Mouse (Mus musculus) MEL (cell line): ENCODE measurements around the gene Figla. TPM values are rescaled to one million over a fixed set of nuclear protein-coding genes. Genes with fewer than 3 reads are reported as not detected.

Experiments
- DNase-seq: peaks from one replicate; pipeline ENCODE4 v3.0.0; 2011; ENCODE audit warnings: low read depth, low spot score
- H3K27ac ChIP-seq: 2 replicates; pipeline ENCODE4 v1.5.1; 2012; ENCODE audit warnings: low read depth, mild to moderate bottlenecking, control low read depth, low read length, moderate library complexity; ENCODE audit not compliant: control insufficient read depth
- H3K27me3 ChIP-seq, 2 experiments: fragments of 150-350 bp in 1 of 2; sonication (generic) in 1 of 2; 2 replicates each; pipeline ENCODE4 v1.6.1; 2012; ENCODE audit warnings: low read length in 2 of 2, mild to moderate bottlenecking in 2 of 2, improper control_type of control experiment in 1 of 2, moderate library complexity in 1 of 2; ENCODE audit not compliant: insufficient read depth in 2 of 2, control insufficient read depth in 1 of 2
- H3K36me3 ChIP-seq, 2 experiments: 2 replicates each; pipeline ENCODE4 v1.6.1; 2012 to 2014; ENCODE audit warnings: low read length in 2 of 2, improper control_type of control experiment in 1 of 2, inconsistent platforms in 1 of 2, mild to moderate bottlenecking in 1 of 2; ENCODE audit not compliant: insufficient read depth in 2 of 2, control insufficient read depth in 1 of 2
- H3K4me1 ChIP-seq, 2 experiments: fragments of 150-350 bp in 1 of 2; sonication (generic) in 1 of 2; 2 replicates each; pipeline ENCODE4 v1.6.1; 2012; ENCODE audit warnings: low read length in 2 of 2, improper control_type of control experiment in 1 of 2, mild to moderate bottlenecking in 1 of 2; ENCODE audit not compliant: insufficient read depth in 2 of 2, control insufficient read depth in 1 of 2
- H3K4me3 ChIP-seq, 2 experiments: fragments of 150-350 bp in 1 of 2; sonication (generic) in 1 of 2; 2 replicates each; pipeline ENCODE4 v1.5.1; 2012; ENCODE audit warnings: low read depth in 2 of 2, low read length in 2 of 2, mild to moderate bottlenecking in 2 of 2, moderate library complexity in 2 of 2, control low read depth in 1 of 2, improper control_type of control experiment in 1 of 2; ENCODE audit not compliant: control insufficient read depth in 1 of 2, insufficient read depth in 1 of 2
- H3K79me2 ChIP-seq: 2 replicates; pipeline ENCODE4 v1.6.1; 2012; ENCODE audit warnings: mild to moderate bottlenecking, low read length, moderate library complexity; ENCODE audit not compliant: control insufficient read depth, poor library complexity, insufficient read depth
- H3K9ac ChIP-seq: 2 replicates; pipeline ENCODE4 v1.6.1; 2012; ENCODE audit warnings: low read depth, mild to moderate bottlenecking, control low read depth, low read length, moderate library complexity; ENCODE audit not compliant: control insufficient read depth, poor library complexity, severe bottlenecking
- H3K9me3 ChIP-seq: fragments of 150-350 bp; sonication (generic); replicated peaks from 2 replicates; pipeline ENCODE4 v1.6.1; 2012; ENCODE audit warnings: mild to moderate bottlenecking, low read length, improper control_type of control experiment, moderate library complexity; ENCODE audit not compliant: insufficient read depth
- CHD2 ChIP-seq: IDR thresholded peaks from 2 replicates; pipeline ENCODE4 v1.6.1; 2011; ENCODE audit warnings: low read length, improper control_type of control experiment
- CTCF ChIP-seq, 3 experiments: IDR thresholded peaks in 2 of 3; conservative IDR thresholded peaks in 1 of 3; 2 replicates each; pipeline ENCODE4 v1.5.1; 2011 to 2012; ENCODE audit warnings: low read length in 3 of 3, low read depth in 2 of 3, mild to moderate bottlenecking in 2 of 3, improper control_type of control experiment in 1 of 3, inconsistent platforms in 1 of 3, mixed read lengths in 1 of 3, moderate library complexity in 1 of 3; ENCODE audit not compliant: control insufficient read depth in 1 of 3, insufficient read depth in 1 of 3, poor library complexity in 1 of 3, severe bottlenecking in 1 of 3
- E2F4 ChIP-seq: IDR thresholded peaks from 2 replicates; pipeline ENCODE4 v1.6.1; 2011; ENCODE audit warnings: low read depth, low read length, improper control_type of control experiment, borderline replicate concordance
- JUND ChIP-seq: IDR thresholded peaks from 2 replicates; pipeline ENCODE4 v1.6.1; 2011; ENCODE audit warnings: low read depth, mild to moderate bottlenecking, improper control_type of control experiment, low read length
- KAT2A ChIP-seq: conservative IDR thresholded peaks from 2 replicates; pipeline ENCODE4 v1.6.1; 2012; ENCODE audit warnings: low read depth, low read length, improper control_type of control experiment, inconsistent platforms
- NELFE ChIP-seq: IDR thresholded peaks from 2 replicates; pipeline ENCODE4 v1.6.1; 2011; ENCODE audit warnings: low read depth, low read length, improper control_type of control experiment
- TAL1 ChIP-seq: IDR thresholded peaks from 2 replicates; pipeline ENCODE4 v1.6.1; 2012; ENCODE audit warnings: mild to moderate bottlenecking, inconsistent platforms, low read length, moderate library complexity, mixed read lengths
- USF2 ChIP-seq, 2 experiments: IDR thresholded peaks; 2 replicates each; pipeline ENCODE4 v1.6.1; 2011 to 2012; ENCODE audit warnings: improper control_type of control experiment in 2 of 2, low read length in 2 of 2, borderline replicate concordance in 1 of 2, inconsistent platforms in 1 of 2, low read depth in 1 of 2, mild to moderate bottlenecking in 1 of 2; ENCODE audit not compliant: insufficient read depth in 1 of 2
- ZC3H11A ChIP-seq: IDR thresholded peaks from 2 replicates; pipeline ENCODE4 v1.6.1; 2012; ENCODE audit warnings: low read depth, mild to moderate bottlenecking, inconsistent platforms, low read length, improper control_type of control experiment
- ZKSCAN1 ChIP-seq: IDR thresholded peaks from 2 replicates; pipeline ENCODE4 v1.6.1; 2012; ENCODE audit warnings: low read depth, mild to moderate bottlenecking, inconsistent platforms, low read length, improper control_type of control experiment, moderate library complexity
- ZMIZ1 ChIP-seq: IDR thresholded peaks from 2 replicates; pipeline ENCODE4 v1.6.1; 2012; ENCODE audit warnings: low read depth, mild to moderate bottlenecking, inconsistent platforms, low read length, improper control_type of control experiment, moderate library complexity
- polyA plus RNA-seq, 2 experiments: library from polyadenylated mRNA; stranded (reverse) in 1 of 2; unstranded in 1 of 2; fragments of >175 nt in 1 of 2; fragments of >200 nt in 1 of 2; gene quantifications; 2 replicates each; pipeline versions ENCODE4 v1.2.1 to v1.2.4; 2012; ENCODE audit warnings: low replicate concordance in 2 of 2, low read depth in 1 of 2; ENCODE audit not compliant: insufficient read length in 2 of 2, insufficient read depth in 1 of 2, missing spikeins in 1 of 2
- total RNA-seq: library from RNA; depleted of rRNA; stranded (reverse); fragments of 300-350 nt; gene quantifications from 2 replicates; pipeline ENCODE4 v1.2.3, GENCODE M21; 2012

Figla gene
- total and polyA plus RNA-seq, 3 experiments: not detected

DNA sequence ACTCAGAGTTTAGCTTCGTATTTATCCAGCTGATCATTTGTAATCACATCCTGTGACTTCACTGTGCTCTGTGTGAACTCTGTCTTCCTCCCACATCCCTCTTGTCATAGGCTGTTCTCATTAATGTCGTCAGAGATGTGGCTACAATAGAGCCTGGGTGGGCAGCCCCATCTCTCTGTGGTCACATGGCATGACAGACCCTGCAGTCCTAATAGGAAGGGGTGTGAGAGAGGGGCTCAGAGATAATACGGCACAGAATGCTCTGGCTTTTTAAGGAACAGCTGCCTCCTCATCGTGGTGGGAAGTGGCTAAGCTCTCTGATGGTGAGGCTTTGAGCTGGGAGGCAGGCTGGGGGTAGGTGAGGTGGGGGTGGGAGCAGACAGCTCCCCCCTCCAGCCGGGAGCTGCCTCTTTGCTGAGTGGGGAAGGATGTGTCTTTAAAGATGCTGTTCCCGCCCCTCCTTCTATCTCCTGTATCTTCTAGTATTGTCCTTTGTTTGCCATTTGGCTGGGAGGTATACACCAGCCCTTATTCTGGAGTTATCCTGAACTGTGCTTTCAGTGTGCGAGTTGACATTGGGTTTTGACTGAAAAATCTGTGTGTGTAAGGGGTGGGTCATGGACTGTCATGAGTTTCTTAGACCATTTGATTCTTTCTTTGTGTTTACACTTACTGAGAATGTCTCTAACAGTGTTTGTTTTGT is 43.3 kb downstream of the Figla start:
- Histone ChIP-seq H3K36me3 (no peaks in the 10 kb centered on the region), H3K27ac (no peak overlapping the region), H3K4me3 (no peak overlapping the region), H3K27me3 (peaks cover under 1 to 6% of the 10 kb centered on the region in 2 experiments; a peak in 3 of 4 replicates), H3K79me2 (no peaks in the 10 kb centered on the region), H3K9ac (no peak overlapping the region), H3K4me1 (no peaks in the 10 kb centered on the region), H3K9me3 (no peaks in the 10 kb centered on the region)
- TF ChIP-seq TAL1 (no peak), JUND (no peak), ZMIZ1 (no peak), ZKSCAN1 (no peak), KAT2A (no peak)
- no peak for DNase-seq

DNA sequence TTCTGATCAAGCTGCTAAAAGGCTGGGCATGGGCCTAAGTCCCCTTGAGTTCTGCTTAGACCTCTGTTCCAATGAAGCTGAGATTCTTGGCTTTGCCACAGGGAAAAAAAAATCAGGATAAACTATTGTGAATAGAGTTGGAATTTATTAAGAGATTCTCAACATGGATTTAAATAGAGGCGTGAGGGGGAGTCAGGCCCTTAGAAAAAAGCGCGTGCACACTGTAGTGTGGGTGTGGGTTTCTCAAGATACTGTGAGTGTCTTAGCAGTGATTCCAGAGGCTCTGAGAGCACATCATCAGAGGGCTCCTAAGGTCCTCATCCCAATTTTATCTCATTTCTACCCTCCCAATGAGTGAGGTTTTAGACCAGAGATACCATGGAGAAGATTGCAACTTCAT is 44.2 kb downstream of the Figla start:
- H3K4me1 ChIP-seq: no peaks in the 10 kb centered on the region
- peaks cover 2 to 3% of the 10 kb centered on the region in 2 experiments; a peak in 1 of 4 replicates for H3K27me3 ChIP-seq
- no peak for DNase-seq
- TF ChIP-seq ZC3H11A (no peak), NELFE (no peak), E2F4 (no peak)
- TF ChIP-seq, all 39 proteins: peak for 0
- Histone ChIP-seq H3K9ac (no peak overlapping the region), H3K27ac (no peak overlapping the region), H3K9me3 (no peaks in the 10 kb centered on the region), H3K79me2 (no peaks in the 10 kb centered on the region), H3K4me3 (no peak overlapping the region), H3K36me3 (no peaks in the 10 kb centered on the region)

DNA sequence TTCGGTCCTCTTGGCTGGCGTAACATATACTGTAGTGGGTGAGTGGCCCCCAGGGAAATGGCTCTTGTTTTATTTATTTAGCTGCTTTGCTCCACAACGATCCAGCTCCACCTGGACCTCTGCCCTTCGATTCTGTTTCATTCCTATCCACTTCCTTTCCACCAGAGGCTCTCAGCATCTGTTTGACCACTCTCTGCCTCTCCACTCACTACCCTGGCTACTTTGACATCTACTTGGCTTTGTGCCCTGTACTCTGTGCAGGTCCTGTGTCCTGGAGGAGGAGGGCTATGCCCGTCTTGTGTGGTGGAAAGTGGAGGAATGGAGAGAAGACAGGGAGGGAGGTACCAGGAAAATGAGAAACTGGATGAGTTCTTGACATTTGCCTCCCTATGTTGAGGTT is 46.3 kb downstream of the Figla start:
- H3K4me1 ChIP-seq: no peaks in the 10 kb centered on the region
- H3K9me3 ChIP-seq: no peaks in the 10 kb centered on the region
- no peak overlapping the region for H3K4me3 ChIP-seq
- H3K27ac ChIP-seq: no peak overlapping the region
- no peak overlapping the region for H3K9ac ChIP-seq
- no peak for TF ChIP-seq USF2 (IDR thresholded peaks at IDR 0.05; ENCODE audit: borderline replicate concordance in 1 of 2, insufficient read depth in 1 of 2, low read depth in 1 of 2, low read length in 2 of 2)
- no peak for TF ChIP-seq CTCF (IDR thresholded peaks at IDR 0.05 in 2 of 3, conservative IDR thresholded peaks at IDR 0.05 in 1 of 3; ENCODE audit: control insufficient read depth in 1 of 3, insufficient read depth in 1 of 3, low read depth in 2 of 3, low read length in 3 of 3, poor library complexity in 1 of 3, severe bottlenecking in 1 of 3)
- no peak for TF ChIP-seq CHD2
- no peaks in the 10 kb centered on the region for H3K79me2 ChIP-seq
- no peaks in the 10 kb centered on the region for H3K36me3 ChIP-seq
- DNase-seq: no peak
- peaks cover 2 to 5% of the 10 kb centered on the region in 2 experiments; a peak in 1 of 4 replicates for H3K27me3 ChIP-seq
